Mouse (Mus musculus): Measurements from ENCODE around the gene Car5b.

Car5b gene

DNA sequence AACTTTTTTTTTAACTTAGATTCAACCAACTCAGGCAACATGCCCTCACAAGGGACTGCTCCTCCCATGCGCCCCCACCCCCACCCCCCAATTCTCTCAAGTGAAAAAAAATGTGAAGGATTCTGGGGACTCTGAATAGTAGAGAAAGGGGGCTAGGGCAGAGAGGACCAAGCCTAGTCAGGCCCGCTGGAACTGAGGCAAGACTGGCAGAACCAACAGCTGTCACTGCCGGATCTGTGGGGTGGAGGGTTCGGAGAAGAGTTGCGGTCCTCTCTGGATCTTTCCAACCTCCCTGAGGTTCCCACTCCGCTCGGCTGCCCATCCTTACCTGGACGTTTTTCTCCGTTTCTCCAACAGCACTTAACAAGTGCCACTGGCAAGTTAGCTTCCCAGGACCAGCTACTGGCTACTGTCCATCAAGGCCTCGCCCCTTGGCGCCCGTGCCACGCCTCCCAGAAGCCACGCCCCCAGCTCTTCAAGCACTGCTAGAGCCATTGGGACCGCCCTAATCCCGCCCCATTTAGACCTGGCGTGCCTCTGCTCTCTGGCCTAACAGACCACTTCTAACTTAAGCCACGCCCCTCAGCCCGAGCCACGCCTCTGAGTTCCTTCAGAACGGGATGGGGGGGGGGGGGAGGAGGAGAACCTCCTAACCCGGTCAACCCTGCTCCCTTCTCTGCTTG lies at the start of gene Car5b:
TSS of gene Car5b (minus strand) at position 391 of the 683 bp plus-strand sequence.
- DNase-seq = peak; percentile 91

DNA sequence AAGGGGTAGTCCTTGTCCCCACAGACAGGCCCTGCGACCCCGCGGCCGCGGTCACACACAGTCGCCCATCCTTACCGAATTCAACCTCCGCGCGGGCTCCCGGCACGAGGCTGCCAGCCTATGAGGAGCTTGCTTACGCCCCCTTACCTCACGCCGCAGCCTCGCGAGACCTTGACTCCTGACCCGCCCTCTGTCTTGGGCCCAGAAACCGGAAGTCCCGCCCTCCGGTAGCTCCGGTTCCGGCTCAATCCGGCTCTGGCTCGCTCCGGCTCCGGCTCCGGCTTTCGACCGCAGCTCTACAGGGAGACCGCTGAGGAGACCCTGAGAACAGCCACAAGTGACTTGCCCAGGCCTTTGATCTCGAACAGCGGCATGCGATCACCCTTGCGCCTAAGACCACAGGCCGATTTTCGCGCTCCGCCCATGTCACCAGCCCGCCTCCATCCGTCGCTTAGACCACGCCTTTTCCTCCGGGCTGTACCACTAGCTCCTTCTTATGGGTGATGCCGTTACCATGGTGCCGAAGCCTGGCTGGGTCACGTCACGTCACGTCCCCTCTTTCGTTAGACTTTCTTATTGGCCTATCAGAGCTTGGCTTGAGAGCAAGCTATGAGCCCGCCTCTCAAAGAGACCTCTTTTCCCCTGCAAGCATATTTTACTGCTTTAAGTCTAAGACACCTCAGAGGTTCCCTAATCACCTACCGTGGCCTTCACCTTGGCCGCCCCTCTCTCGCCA lies 48.4 kb upstream of the Car5b start, which contains the start of gene Siah1b:
TSS of gene Siah1b (minus strand) at position 454 of the 736 bp plus-strand sequence.
- peak; percentile 90 for DNase-seq

DNA sequence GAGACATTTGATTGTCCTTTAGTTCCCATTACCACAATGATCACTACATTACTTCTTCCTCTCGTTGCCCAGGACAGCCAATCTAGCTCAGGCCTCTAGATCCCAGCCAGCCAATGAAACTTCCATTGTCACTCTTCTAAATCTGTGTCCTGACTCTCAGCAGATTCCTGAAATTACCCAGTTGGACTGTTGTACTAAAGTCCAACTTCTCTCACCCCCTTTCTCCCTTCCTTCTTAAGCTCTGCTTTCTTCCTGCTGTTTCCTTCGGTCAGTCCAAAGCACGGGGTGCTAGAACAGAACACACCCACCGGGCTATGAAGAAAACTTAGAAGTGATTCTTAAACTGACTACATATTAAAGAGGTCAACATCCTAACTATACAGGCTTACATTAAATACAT lies 41.2 kb upstream of the Car5b start:
- DNase-seq = no peak

DNA sequence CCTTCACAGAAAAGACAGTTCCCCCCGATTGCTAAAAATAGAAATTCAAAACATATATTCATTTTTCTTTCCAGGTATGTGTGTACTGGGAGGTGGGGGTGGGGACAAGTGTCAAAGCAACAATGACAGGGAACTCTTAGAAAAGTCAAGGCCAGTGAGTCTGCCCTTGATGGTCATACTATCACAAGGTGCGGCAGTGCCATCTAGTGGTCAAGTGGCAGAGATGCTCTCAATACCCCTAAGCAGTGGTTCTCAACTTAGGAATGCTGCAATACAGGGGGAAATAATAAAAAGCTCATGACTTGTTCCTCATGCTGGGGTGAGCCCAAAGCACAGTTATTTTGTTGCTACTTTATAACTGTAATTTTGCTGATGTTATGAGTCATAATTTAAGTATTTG lies 38.4 kb upstream of the Car5b start:
- peak; percentile 83 for DNase-seq

DNA sequence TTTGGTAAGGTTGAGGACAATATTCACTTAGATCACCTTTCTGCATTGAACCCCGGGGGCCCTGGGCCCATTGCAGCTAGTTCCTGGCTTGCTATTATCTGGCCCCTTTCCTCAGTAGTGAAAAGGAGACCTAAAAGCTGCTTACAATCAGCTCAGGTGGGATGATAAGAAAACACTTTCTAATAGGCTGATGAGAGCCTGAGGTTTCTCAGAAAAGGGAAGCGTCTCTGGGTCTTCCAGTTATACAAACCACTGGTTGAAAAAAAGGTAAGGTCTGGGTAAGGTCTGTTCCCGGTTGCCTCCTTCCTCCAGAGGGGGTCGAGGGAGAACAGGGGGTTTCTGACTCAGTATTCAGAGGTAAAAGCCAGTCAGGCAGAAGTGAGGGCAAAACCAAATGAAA lies 31.3 kb upstream of the Car5b start:
- DNase-seq = no peak

DNA sequence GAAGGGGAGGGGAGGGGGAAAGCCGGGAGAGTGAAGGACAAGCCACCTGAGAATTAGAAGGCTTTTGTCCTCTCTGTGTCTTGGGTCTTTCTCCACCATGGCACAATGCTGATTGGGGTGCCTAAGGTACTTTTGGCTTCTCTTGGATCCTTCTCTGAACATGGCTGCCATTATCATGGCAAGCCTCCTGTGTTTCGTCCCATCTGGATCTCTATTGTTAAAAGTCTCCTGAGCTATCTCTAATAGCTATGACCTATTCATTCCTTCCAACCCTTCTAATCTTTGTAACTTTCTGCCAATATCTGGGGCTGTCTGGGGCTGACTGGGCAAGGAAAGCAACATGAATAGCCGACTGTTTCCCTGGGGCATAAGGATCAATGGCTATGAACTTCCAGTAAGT lies 30.7 kb upstream of the Car5b start:
- no peak for DNase-seq

DNA sequence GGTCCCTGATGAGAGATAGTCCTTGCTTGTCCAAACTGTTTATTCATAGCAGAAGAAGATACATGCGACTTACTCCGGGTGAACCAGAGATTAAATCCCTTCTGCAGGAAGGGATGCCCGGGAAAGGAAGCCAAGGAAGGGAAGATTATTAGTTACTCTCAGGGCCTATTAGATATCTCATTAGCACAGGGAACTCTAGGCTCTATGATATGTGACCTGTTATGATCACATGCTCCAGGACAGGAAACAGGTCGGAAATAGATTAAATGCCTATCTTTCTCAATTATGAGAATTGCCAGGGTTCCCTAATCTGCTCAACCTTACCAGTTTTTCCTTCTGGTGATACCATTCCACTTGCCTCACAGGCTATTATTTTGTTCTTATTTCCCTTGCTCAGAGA lies 27.9 kb upstream of the Car5b start:
- DNase-seq = no peak

DNA sequence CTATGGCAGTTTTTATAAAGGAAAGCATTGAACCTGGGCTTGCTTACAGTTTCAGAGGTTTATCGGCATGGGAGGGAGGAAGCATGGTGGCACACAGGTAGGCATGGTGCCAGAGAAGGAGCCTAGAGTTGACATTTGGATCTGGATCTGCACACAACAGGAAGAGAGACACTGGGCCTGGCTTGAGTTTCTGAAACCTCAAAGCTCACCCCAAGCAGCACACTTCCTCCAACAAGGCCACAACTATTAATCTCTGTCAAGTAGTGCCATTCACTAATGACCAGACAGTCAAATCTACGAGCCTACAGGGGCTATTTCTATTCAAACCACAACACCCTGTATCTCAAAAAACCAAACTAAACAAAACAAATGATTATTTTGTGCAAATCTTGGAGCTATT lies 18.9 kb upstream of the Car5b start:
- DNase-seq = no peak

DNA sequence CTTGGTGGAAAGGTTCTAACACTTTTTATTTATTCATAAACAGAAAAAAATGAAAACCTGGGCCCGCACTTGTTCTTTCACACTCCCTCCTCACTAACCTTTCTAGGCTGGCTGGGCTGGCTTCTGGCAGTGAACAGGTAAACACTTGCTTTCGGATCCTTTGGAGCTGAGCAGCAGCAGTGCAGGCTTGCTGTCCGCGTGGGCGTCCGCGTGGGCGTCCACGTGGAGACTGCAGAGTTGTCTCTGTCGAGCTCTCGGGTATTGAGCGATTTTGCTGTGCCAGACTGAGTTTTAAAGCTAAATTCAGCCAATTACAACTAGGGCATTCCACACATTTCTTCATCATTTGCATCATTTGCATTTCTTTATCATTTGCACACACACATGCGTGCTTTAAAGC lies 14.3 kb upstream of the Car5b start:
- no peak for DNase-seq

DNA sequence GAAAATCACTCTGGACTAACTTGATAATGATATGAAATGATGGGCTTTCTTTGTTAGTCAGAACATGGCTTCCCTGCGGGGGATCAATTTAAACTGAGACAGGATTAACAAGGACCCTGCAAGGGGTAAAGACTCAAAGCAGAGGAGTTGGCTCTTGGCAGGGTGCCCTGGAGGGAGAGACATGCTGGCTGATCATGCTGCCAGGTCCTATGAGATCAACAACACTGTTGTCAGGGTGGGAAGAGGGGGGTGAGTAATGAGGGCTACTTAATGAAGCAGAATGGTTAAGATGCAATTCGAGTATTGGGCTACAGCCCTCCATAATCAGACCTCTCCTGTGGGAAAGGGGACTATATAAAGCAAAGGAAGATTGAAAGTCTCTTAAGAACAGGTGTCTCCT lies 11.1 kb upstream of the Car5b start:
- no peak for DNase-seq

DNA sequence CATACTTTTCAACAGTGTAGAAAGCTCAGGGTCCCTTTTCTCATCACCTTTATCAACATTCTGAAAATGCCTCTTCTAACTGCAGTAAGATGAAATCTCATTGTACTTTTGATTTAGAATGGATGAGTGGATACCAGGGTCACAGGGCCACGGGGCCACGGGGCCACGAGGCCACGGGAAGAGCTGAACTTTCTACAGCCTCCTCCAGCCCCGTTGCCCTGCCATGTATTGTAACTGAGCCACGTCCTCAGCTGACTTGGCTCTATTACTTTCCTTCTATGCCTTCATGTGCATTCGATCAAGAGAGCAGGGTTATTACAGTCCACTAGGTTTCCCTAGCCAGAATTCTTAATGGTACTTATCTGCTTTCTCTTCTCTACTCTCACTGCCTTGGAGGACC lies 8.1 kb upstream of the Car5b start:
- DNase-seq = no peak

DNA sequence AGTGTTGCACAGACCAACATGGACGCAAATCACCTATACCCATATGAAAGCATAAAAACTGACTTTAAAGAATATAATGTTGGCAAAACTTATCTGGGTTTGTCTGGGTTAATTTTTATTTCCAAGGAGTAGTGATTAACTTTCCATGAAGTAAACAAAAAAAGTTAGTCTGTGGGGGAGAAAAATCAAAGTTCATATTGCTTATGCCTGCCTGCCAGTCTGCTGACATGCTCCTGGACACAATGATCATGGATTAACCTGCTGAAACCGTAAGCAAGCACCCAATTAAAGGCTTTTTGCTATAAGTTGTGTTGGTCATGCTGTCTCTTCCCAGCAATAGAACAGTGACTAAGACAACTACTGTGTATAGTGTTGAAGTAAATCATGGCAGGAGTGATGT lies 7.6 kb upstream of the Car5b start:
- DNase-seq = no peak

DNA sequence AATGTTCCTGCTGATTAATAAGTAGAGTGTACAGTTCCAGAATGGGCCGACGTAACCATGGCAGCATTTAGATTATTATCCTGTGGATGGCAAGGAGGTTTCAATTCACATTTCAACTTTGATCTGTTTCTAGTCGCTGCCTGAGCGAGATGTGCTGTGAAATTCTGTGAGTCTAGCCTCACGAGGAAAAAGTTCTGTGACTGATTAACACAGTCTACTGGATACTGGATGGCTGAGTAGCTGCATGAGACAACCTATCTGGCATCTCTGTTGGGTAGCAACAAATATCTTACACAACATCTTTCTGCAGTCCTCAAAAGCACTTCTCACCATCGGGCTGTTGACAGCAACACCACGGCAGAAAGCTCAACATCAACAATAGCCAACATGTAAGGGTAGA lies 4.7 kb upstream of the Car5b start:
- no peak for DNase-seq

DNA sequence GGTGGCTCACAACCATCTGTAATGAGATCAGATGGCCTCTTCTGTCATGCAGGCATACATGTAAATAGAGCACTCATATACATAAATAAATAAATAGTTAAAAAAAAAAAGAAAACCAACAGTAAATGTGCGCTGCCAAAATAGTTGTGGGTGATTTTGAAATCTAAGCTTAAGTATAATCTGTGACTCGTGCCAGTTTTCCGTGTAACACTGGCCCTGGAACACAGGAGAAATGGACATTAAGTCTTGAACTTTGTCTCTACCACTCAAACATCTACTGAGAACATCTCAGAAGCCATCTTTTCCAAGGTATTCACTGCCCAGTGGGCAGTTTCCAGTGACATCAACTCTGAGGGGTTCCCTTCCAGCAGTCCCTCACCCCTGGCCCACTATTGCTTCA lies 12.2 kb downstream of the Car5b start:
- DNase-seq = no peak

DNA sequence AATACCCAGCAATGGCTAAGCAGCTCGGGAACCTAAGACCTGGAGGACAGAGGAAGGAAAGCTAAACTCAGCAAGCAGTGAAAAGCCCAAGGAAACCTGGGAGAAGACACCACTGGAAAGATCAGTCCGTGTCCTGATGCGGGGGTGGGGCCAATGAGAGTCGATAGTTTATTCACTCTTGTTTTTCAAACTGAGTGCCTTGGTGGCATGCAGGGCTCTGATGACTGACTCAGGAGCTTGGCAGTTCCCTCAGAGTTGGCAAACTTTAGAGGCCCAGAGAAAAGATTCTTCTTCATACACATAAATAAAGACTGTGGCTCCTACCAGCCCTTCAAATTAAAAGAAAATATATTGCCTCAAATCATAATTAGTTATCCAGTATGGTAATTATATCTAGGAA lies 12.8 kb downstream of the Car5b start:
- DNase-seq = no peak

DNA sequence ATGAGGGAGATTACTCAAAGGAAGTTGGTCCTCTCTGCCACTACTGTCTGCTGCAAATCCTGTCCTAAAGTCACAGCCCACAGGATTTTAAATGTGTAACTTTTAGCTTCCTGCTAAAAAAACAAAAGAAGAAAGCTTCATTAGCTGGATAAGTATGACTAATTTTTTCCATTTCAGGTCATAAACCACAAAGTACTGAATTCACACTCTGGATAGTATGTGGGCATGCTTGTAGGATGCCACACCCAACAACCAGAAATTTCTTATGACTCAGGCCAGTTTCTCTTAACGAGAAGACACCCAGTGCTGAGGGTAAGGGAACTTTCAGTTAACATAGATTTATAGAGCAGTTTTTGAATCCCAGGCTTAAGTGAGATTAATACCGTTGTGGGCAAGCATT lies 14.5 kb downstream of the Car5b start:
- no peak for DNase-seq

DNA sequence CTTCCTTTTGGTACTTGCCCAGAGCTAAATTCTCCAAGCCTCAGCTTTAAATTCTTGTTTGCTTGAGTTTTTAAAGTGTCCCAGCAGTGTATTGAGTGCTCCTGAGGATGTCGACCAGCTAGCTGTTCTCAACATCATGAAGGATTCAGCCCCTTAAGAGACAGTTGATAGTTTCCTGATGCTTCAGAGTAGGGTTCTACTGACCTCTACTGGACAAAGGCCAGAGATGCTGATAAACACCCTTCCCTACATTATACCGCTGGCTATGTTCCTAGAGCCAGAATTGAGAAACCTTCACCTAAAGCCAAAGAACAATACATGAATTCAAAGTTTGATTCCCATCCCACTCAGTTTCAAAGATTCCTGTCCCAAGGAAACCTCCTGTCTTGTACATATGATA lies 23.0 kb downstream of the Car5b start:
- peak; percentile 16 for DNase-seq

DNA sequence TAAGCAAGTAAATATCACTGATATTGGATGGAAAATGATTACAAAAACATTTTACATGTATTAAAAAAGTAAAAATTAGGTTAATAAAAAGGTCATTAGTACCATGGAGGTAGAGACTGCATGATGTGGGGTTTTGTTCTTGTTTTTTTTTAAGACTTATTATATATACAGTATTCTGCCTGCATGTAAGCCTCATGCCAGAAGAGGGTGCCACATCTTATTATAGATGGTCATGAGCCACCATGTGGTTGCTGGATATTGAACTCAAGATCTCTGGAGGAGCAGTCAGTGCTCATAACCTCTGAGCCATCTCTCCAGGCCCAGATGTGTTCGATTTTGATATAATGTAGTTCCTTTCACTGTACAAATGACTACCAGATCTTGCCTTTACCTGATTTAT lies 27.9 kb downstream of the Car5b start:
- no peak for DNase-seq

DNA sequence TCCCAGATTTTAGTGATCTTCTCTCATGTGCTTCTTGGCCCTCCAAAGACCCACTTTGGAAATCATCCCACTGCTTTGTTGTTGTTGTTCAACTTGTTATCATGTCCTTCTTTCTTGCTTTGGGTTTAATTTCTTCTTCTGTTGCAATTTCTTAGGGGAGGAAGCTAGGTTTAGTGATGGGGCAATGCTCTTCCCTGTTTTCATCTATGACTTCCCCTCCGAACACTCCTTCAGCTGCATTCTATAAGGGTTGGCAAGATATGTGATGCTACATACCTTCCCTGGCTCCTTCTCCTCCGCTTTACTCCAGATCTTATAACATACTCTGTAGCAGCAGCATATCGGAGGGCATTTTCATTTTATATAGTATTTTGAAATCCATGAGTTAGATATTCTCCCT lies 31.0 kb downstream of the Car5b start:
- no peak for DNase-seq

DNA sequence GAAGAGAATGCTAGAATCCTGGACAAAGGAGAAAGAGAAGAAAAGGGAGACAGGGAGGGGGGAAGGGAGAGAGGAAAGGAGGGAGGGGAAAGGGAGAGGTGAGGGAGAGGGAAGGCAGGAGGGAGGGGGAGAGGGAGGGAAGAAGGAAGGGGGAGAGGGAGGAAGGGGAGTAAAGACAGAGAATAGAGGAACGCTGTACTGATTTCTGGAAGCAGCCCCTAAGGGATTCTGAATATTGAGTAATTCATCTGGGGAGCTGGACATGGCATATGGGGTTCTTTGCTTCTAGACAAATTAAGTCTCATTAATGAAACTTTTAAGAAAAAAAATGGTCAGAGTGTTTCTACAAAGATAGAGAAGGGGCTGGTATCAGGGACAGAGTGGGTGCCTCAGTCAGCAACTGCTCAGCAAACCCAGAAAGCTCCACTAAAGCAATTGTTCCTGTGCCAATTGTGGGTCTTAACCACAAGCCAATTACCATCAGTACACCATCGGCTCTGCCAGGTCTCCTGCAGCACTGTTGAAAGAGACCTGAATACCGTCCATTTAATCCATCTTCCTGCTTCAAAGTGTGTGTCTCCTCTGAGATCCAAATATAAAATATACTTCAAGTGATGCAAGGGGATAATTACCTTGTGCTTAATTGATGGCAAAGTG lies 40.0 kb downstream of the Car5b start:
- no peak for DNase-seq

DNA sequence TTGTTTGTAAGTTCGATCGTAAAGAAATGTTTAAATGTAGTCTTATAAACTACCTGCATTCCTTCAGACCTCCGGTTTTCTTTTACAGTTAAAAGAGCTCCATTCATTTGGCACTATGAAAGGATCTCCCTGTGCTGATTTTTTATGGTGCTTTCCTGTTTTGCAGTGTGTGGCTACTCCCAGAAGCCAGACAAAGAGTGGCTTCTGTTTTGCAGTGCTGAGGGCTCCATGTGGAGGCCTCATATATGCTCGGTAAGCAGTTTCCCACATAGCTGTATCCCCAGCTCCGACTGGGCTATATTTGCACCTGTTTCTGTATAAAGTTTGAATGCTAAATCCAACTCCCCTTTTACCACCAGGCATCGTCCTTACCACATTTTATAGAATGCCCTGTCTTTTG lies 45.7 kb downstream of the Car5b start:
- no peak for DNase-seq

DNA sequence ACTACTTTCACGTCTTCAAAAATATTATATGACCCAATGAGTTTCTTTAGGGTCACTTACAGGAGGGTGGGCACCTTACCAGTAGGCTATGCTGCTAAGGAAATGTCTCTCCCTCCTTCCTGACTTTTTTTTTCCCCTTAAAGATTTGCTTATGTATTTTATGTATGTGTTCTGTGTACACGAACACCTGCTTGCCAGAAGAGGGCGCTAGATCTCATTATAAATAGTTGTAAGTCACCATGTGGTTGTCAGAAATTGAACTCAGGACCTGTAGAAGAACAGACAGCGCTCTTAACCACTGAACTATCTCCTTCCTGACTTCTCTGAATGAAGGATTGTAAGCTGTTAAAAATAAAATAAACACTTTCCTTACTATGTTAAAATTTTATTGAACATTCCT lies 46.3 kb downstream of the Car5b start:
- no peak for DNase-seq

DNA sequence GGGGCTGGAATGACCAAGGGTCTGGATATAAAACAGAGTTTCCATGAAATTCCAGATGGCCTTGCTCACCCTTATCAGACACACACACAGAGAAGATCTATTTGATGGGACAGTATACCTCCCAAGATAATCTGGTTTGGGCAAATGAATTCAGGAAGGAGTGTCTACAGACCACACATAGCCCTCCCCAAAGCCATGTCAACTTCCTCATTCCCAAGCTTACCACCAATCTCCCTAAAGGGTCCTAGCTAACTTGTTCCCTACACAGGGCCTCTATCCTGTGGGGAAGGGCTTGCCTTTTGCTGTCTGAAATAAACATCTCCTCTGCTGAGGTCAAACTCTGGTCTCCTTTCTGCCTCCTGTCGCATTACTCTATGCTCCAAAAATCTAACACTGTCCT lies 46.7 kb downstream of the Car5b start:
- DNase-seq = no peak

DNA sequence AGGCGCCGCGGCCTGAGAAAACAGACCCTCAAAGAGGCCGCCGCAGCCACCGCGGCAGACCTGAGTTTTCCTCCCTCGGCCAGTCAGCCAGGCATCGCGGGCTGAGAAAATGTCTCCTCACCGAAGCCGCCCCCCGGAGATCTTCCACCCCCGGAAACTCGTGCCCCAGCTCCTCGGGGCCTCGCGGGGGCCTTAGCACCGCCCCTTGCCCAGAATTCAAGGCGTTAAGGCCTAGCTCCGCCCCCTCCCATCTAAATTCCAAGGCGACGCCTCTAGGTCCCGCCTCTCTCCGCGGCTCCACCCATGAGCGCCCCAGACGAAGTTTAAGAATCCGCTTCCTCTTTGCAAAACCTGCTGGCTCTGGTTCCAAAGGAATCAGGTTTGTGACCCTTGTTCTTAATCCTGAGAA lies 69.3 kb downstream of the Car5b start, which contains the start of gene Zrsr2:
TSS of gene Zrsr2 (minus strand) at position 195 of the 409 bp plus-strand sequence.
- DNase-seq = peak; percentile 87
